Mouse (Mus musculus) testis, adult 2 months (tissue): Measurements from ENCODE around the gene Matn3.

Experiments used
- CTCF ChIP-seq: fragments of 200-500 bp; IDR thresholded peaks from 2 replicates; pipeline ENCODE4 v1.5.1; 2012; ENCODE audit warnings: low read depth, mild to moderate bottlenecking, inconsistent platforms, low read length, moderate library complexity; ENCODE audit not compliant: control insufficient read depth, insufficient read depth, insufficient replicate concordance
- POLR2A ChIP-seq: fragments of 200-500 bp; IDR thresholded peaks from 2 replicates; pipeline ENCODE4 v1.6.1; 2012; ENCODE audit warnings: low read depth, mild to moderate bottlenecking, inconsistent platforms, low read length, moderate library complexity; ENCODE audit not compliant: control insufficient read depth

DNA sequence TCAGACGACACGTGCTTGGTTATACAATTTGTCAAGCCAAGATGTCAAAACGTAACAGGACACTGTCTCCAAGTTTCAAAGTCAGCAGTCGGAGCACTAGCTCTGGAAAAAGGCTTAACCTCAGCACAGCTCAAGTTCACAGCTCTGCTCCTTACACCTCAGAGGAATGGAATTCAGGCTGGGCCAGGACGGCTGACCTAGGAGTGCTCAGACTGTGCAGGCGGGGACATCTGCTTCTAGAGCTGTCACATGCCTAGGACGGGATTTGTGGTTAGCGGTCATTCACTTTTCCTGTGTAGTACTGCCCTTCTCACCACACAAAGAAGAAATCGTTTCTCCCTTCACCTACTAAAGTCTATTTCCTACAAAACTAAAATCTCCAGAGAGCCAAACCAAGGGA is 22.1 kb downstream of the Matn3 start:
- no peak for TF ChIP-seq POLR2A
- no peak for TF ChIP-seq CTCF
